Mouse (Mus musculus): Measurements from ENCODE around the gene Glipr1l2. TPM values are rescaled to one million over a fixed set of nuclear protein-coding genes. Genes with fewer than 3 reads are reported as not detected.

Glipr1l2 gene
- not detected for polyA plus RNA-seq (2017; shearing (Covaris generic))

GRCm38 (mm10) chr10:112083157-112083556 lies at the start of gene Glipr1l2:
Gene Glipr1l2, plus strand, starts transcription at chr10:112083354.

GRCm38 (mm10) chr10:112059702-112060582 lies 23.2 kb upstream of the Glipr1l2 start, which contains the start of gene Glipr1l1:
Gene Glipr1l1, plus strand, starts transcription at chr10:112060189.

Other genes with a start within 250 kb of the Glipr1l2 start
- 34.3 TPM for gene Krr1, start 110.7 kb upstream of the Glipr1l2 start, polyA plus RNA-seq (2017; shearing (Covaris generic))
- 60.5 TPM for gene Glipr1, start 80.7 kb upstream of the Glipr1l2 start, polyA plus RNA-seq (2017; shearing (Covaris generic))
- gene Glipr1l1, start 23.2 kb upstream of the Glipr1l2 start, polyA plus RNA-seq (2017; shearing (Covaris generic)), result not detected
- gene Glipr1l3, start 77.0 kb downstream of the Glipr1l2 start, polyA plus RNA-seq (2017; shearing (Covaris generic)), result not detected
- 0.96 TPM for gene Caps2, start 80.3 kb downstream of the Glipr1l2 start, polyA plus RNA-seq (2017; shearing (Covaris generic))
- 0.90 TPM for gene Kcnc2, start 187.8 kb downstream of the Glipr1l2 start, polyA plus RNA-seq (2017; shearing (Covaris generic))